Mouse (Mus musculus): ENCODE data around the gene Hspa12a. TPM values are rescaled to one million over a fixed set of nuclear protein-coding genes. Genes with fewer than 3 reads are reported as not detected.
"Not testable (repeated sequence)": the region's sequence is repeated elsewhere in the genome, so short reads cannot be mapped to it uniquely, and the experiment has no call there.

The Hspa12a gene
- total RNA-seq, 1 experiment from 2014 or later, result not detected

- no peak for ATAC-seq (replicated peaks in 1 of 2; ENCODE audit: insufficient read depth in 1 of 2, low FRiP score in 2 of 2, low TSS enrichment in 1 of 2, low read depth in 1 of 2, poor library complexity in 2 of 2, severe bottlenecking in 2 of 2)
Measured at GRCm38 (mm10) chr19:58919148-58919547, 24.3 kb downstream of the Hspa12a start.

GRCm38 (mm10) chr19:58918597-58918996, 24.9 kb downstream of the Hspa12a start:
- ATAC-seq (replicated peaks in 1 of 2; ENCODE audit: insufficient read depth in 1 of 2, low FRiP score in 2 of 2, low TSS enrichment in 1 of 2, low read depth in 1 of 2, poor library complexity in 2 of 2, severe bottlenecking in 2 of 2), result no peak

- ATAC-seq (replicated peaks in 1 of 2; ENCODE audit: insufficient read depth in 1 of 2, low FRiP score in 2 of 2, low TSS enrichment in 1 of 2, low read depth in 1 of 2, poor library complexity in 2 of 2, severe bottlenecking in 2 of 2), result no peak
Measured at GRCm38 (mm10) chr19:58913301-58913700, 30.2 kb downstream of the Hspa12a start.

GRCm38 (mm10) chr19:58911386-58911785, 32.1 kb downstream of the Hspa12a start:
- peak; percentile 60 to 73; a peak in 2 of 4 replicates for ATAC-seq (replicated peaks in 1 of 2; ENCODE audit: insufficient read depth in 1 of 2, low FRiP score in 2 of 2, low TSS enrichment in 1 of 2, low read depth in 1 of 2, poor library complexity in 2 of 2, severe bottlenecking in 2 of 2)

GRCm38 (mm10) chr19:58910941-58911368, 32.5 kb downstream of the Hspa12a start:
- 0 out of 4 replicates have a peak, but pooled peaks of 1 of the 2 experiments have one; percentile 23 for ATAC-seq (replicated peaks in 1 of 2; ENCODE audit: insufficient read depth in 1 of 2, low FRiP score in 2 of 2, low TSS enrichment in 1 of 2, low read depth in 1 of 2, poor library complexity in 2 of 2, severe bottlenecking in 2 of 2)

- no peak for ATAC-seq (replicated peaks in 1 of 2; ENCODE audit: insufficient read depth in 1 of 2, low FRiP score in 2 of 2, low TSS enrichment in 1 of 2, low read depth in 1 of 2, poor library complexity in 2 of 2, severe bottlenecking in 2 of 2)
Measured at GRCm38 (mm10) chr19:58908018-58908417, 35.4 kb downstream of the Hspa12a start.

GRCm38 (mm10) chr19:58906685-58907084, 36.8 kb downstream of the Hspa12a start:
- ATAC-seq (replicated peaks in 1 of 2; ENCODE audit: insufficient read depth in 1 of 2, low FRiP score in 2 of 2, low TSS enrichment in 1 of 2, low read depth in 1 of 2, poor library complexity in 2 of 2, severe bottlenecking in 2 of 2), result no peak

- ATAC-seq (replicated peaks in 1 of 2; ENCODE audit: insufficient read depth in 1 of 2, low FRiP score in 2 of 2, low TSS enrichment in 1 of 2, low read depth in 1 of 2, poor library complexity in 2 of 2, severe bottlenecking in 2 of 2), result peak; percentile 56 to 75
Measured at GRCm38 (mm10) chr19:58903899-58904327, 39.5 kb downstream of the Hspa12a start.

- ATAC-seq (replicated peaks in 1 of 2; ENCODE audit: insufficient read depth in 1 of 2, low FRiP score in 2 of 2, low TSS enrichment in 1 of 2, low read depth in 1 of 2, poor library complexity in 2 of 2, severe bottlenecking in 2 of 2), result no peak
Measured at GRCm38 (mm10) chr19:58903079-58903898, 40.2 kb downstream of the Hspa12a start.

GRCm38 (mm10) chr19:58900471-58900870, 43.0 kb downstream of the Hspa12a start:
- ATAC-seq (replicated peaks in 1 of 2; ENCODE audit: insufficient read depth in 1 of 2, low FRiP score in 2 of 2, low TSS enrichment in 1 of 2, low read depth in 1 of 2, poor library complexity in 2 of 2, severe bottlenecking in 2 of 2), result not testable (repeated sequence)

GRCm38 (mm10) chr19:58896216-58896615, 47.2 kb downstream of the Hspa12a start:
- no peak for ATAC-seq (replicated peaks in 1 of 2; ENCODE audit: insufficient read depth in 1 of 2, low FRiP score in 2 of 2, low TSS enrichment in 1 of 2, low read depth in 1 of 2, poor library complexity in 2 of 2, severe bottlenecking in 2 of 2)

GRCm38 (mm10) chr19:58889306-58890038, 54.0 kb downstream of the Hspa12a start:
- ATAC-seq (replicated peaks in 1 of 2; ENCODE audit: insufficient read depth in 1 of 2, low FRiP score in 2 of 2, low TSS enrichment in 1 of 2, low read depth in 1 of 2, poor library complexity in 2 of 2, severe bottlenecking in 2 of 2), result no peak

- no peak for ATAC-seq (replicated peaks in 1 of 2; ENCODE audit: insufficient read depth in 1 of 2, low FRiP score in 2 of 2, low TSS enrichment in 1 of 2, low read depth in 1 of 2, poor library complexity in 2 of 2, severe bottlenecking in 2 of 2)
Measured at GRCm38 (mm10) chr19:58886467-58886866, 57.0 kb downstream of the Hspa12a start.

- no peak for ATAC-seq (replicated peaks in 1 of 2; ENCODE audit: insufficient read depth in 1 of 2, low FRiP score in 2 of 2, low TSS enrichment in 1 of 2, low read depth in 1 of 2, poor library complexity in 2 of 2, severe bottlenecking in 2 of 2)
Measured at GRCm38 (mm10) chr19:58883451-58883850, 60.0 kb downstream of the Hspa12a start.

GRCm38 (mm10) chr19:58882336-58882735, 61.1 kb downstream of the Hspa12a start:
- no peak for ATAC-seq (replicated peaks in 1 of 2; ENCODE audit: insufficient read depth in 1 of 2, low FRiP score in 2 of 2, low TSS enrichment in 1 of 2, low read depth in 1 of 2, poor library complexity in 2 of 2, severe bottlenecking in 2 of 2)

- ATAC-seq (replicated peaks in 1 of 2; ENCODE audit: insufficient read depth in 1 of 2, low FRiP score in 2 of 2, low TSS enrichment in 1 of 2, low read depth in 1 of 2, poor library complexity in 2 of 2, severe bottlenecking in 2 of 2), result no peak
Measured at GRCm38 (mm10) chr19:58879330-58879957, 64.0 kb downstream of the Hspa12a start.

- no peak for ATAC-seq (replicated peaks in 1 of 2; ENCODE audit: insufficient read depth in 1 of 2, low FRiP score in 2 of 2, low TSS enrichment in 1 of 2, low read depth in 1 of 2, poor library complexity in 2 of 2, severe bottlenecking in 2 of 2)
Measured at GRCm38 (mm10) chr19:58878560-58878959, 64.9 kb downstream of the Hspa12a start.

GRCm38 (mm10) chr19:58873536-58873935, 69.9 kb downstream of the Hspa12a start:
- no peak for ATAC-seq (replicated peaks in 1 of 2; ENCODE audit: insufficient read depth in 1 of 2, low FRiP score in 2 of 2, low TSS enrichment in 1 of 2, low read depth in 1 of 2, poor library complexity in 2 of 2, severe bottlenecking in 2 of 2)

Data from hematopoietic stem cell, adult 5-6 weeks (primary cell).